Mouse (Mus musculus) spleen, postnatal 10 days (tissue): ENCODE data around the gene Kcnip2.
"Not testable (repeated sequence)": the region's sequence is repeated elsewhere in the genome, so short reads cannot be mapped to it uniquely, and the experiment has no call there.

Experiments used
- DNase-seq, 2 experiments: peaks; one replicate each; pipeline ENCODE4 v3.0.0; 2021 to 2022; ENCODE audit warnings: low spot score in 2 of 2

The Kcnip2 gene

GRCm38 (mm10) chr19:45812115-45812514, 3.7 kb downstream of the Kcnip2 start:
- DNase-seq: peak; percentile 42 to 79

GRCm38 (mm10) chr19:45811028-45811674, 4.7 kb downstream of the Kcnip2 start:
- no peak for DNase-seq

- DNase-seq: no peak
Measured at GRCm38 (mm10) chr19:45807732-45808131, 8.1 kb downstream of the Kcnip2 start.

- not testable (repeated sequence) for DNase-seq
Measured at GRCm38 (mm10) chr19:45805817-45806216, 10.0 kb downstream of the Kcnip2 start.

- DNase-seq: peak; percentile 49 to 62
Measured at GRCm38 (mm10) chr19:45804593-45805368, 11.1 kb downstream of the Kcnip2 start.

GRCm38 (mm10) chr19:45803408-45803807, 12.5 kb downstream of the Kcnip2 start:
- peak in 1 of 2 experiments; percentile 51 for DNase-seq

GRCm38 (mm10) chr19:45802702-45803101, 13.2 kb downstream of the Kcnip2 start:
- DNase-seq: no peak

- no peak for DNase-seq
Measured at GRCm38 (mm10) chr19:45796879-45797278, 19.0 kb downstream of the Kcnip2 start.

- peak in 1 of 2 experiments; percentile 34 for DNase-seq
Measured at GRCm38 (mm10) chr19:45796061-45796556, 19.8 kb downstream of the Kcnip2 start.

- no peak for DNase-seq
Measured at GRCm38 (mm10) chr19:45795406-45795944, 20.4 kb downstream of the Kcnip2 start.

GRCm38 (mm10) chr19:45794718-45795117, 21.1 kb downstream of the Kcnip2 start:
- DNase-seq: no peak

- DNase-seq: no peak
Measured at GRCm38 (mm10) chr19:45792404-45792803, 23.5 kb downstream of the Kcnip2 start.

GRCm38 (mm10) chr19:45789888-45790874, 25.7 kb downstream of the Kcnip2 start:
- peak in 1 of 2 experiments; percentile 51 for DNase-seq

GRCm38 (mm10) chr19:45789365-45789764, 26.5 kb downstream of the Kcnip2 start:
- DNase-seq: no peak

GRCm38 (mm10) chr19:45788337-45788736, 27.5 kb downstream of the Kcnip2 start:
- DNase-seq: no peak

GRCm38 (mm10) chr19:45787450-45787849, 28.4 kb downstream of the Kcnip2 start:
- DNase-seq: no peak

- no peak for DNase-seq
Measured at GRCm38 (mm10) chr19:45785470-45785869, 30.4 kb downstream of the Kcnip2 start.

- peak in 1 of 2 experiments; percentile 32 for DNase-seq
Measured at GRCm38 (mm10) chr19:45783933-45784576, 31.8 kb downstream of the Kcnip2 start.

- DNase-seq: peak; percentile 97
Measured at GRCm38 (mm10) chr19:45783181-45783932, 32.5 kb downstream of the Kcnip2 start, which contains the start of gene Mgea5. TSS of gene Mgea5 (minus strand) at chr19:45783837.
